Mouse (Mus musculus) urinary bladder, adult 2 months (tissue): ENCODE results near the gene Gemin6. TPM values are rescaled to one million over a fixed set of nuclear protein-coding genes. Genes with fewer than 3 reads are reported as not detected.
"Not testable (repeated sequence)": the region's sequence is repeated elsewhere in the genome, so short reads cannot be mapped to it uniquely, and the experiment has no call there.

Source experiments
- DNase-seq: peaks from one replicate; pipeline ENCODE4 v3.0.0; 2022; ENCODE audit warnings: low spot score
- polyA plus RNA-seq: library from polyadenylated mRNA; depleted of rRNA; stranded (reverse); fragments of >200 nt; gene quantifications from 2 replicates; pipeline ENCODE4 v1.2.3, GENCODE M21; 2012; rRNA removed

Gemin6 gene
- polyA plus RNA-seq, 1 experiment: 8.9 TPM

DNA sequence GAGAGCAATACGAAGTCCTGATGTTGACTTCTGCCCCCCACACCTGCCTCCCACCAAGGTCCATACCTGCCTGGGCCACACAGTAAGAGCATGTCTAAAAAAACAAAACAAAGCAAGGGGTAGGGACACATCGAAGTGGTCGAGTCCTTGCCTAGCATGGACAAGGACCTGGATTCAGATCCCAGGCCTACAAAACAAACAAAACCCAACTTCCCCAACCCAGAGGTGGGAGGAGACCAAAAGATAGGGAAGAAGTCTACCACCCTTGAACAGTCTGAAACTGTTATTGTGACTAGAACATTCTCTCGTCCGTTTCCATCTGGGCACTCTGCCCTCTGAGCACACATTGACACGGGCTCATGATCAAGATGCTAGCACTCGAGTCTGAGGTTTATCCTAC, 10.1 kb downstream of the Gemin6 start:
- no peak for DNase-seq

DNA sequence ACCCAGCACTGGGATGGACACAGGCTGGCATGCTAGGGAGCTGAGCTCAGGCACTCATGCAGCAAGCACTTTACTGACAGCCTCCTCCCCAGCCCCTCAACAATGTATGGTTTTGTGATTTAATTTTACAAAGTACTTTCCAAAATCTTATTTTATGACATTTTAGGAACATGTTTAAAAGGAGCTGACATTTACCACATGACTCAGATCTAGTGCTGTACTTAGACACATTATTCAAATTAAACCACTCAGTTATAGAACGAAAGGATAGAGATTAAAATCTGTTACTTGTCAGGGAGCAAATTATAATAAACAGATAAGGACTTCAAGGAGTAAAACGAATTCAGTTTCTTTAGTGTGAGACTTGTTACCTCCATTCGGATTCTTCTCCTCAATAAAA, 11.2 kb downstream of the Gemin6 start:
- DNase-seq: no peak

DNA sequence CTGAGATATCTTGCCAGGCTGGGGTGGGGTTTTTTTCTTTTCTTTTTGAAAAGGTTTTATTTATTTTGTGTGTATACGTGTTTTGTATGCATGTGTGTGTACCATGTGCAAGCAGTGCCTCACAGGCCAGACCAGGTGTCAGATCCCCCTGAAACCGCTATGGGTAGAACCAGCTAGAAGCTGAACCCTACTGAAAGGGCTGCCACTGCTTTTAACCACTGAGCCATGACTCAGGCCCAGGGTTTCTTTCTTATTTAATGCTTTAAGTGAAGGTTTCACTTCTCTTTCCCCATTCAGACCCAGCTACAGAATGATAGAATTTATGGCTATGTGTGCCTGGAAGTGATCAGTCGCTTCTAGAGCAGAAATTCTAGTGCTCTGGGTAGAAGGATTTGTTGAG, 12.6 kb downstream of the Gemin6 start:
- no peak for DNase-seq

DNA sequence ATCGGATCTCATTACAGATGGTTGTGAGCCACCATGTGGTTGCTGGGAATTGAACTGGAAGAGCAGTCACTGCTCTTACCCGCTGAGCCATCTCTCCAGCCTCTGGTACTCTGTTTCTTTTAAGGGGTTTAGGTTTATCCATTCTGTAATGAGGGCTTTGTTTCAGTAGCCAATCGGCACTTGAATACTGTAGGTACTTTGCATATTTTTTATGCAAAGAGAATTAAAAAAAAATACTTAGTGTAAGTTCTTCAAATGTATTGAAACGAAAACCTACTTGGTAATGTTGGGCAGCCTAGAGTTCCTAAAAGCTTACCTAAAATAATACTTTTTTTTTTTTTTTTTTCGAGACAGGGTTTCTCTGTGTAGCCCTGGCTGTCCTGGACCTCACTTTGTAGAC, 13.2 kb downstream of the Gemin6 start:
- no peak for DNase-seq

DNA sequence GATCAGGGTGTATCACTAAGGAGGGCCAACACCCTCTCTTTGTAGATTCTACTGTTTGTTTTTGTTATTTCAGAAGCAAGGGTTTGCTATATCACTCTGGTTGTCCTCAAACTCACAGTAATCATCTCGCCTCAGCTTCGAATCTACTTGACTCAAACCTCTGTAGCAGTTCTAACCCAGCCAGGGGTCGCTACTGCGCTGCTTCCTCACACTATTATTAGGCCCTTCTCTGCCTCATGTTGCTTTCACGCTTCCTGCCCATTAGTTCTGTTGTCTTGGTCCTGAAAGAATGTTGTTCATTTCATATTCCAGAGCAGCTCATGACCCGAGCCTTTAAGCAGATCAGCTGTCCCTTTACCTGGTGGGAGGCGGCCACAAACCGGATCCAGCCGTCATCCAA, 17.4 kb downstream of the Gemin6 start:
- DNase-seq: no peak

DNA sequence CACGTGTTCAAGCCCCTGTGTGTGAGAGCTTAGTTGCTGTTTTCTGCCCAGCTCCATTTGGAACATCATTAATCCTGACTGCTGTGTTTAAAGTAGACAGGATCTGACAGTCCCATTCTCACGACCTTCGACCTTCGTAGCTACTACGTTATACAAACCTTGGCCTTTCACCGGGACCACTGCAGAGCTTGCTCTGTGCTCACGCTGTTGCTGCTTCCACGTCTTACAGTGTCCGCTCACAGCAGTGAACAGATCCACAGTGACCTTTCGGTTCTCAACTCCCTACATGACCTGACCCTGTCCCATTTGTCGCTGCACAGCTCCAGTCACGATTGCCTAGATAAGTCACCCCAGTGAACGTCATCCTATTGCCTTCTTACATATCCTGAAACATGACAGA, 18.9 kb downstream of the Gemin6 start:
- DNase-seq: no peak

DNA sequence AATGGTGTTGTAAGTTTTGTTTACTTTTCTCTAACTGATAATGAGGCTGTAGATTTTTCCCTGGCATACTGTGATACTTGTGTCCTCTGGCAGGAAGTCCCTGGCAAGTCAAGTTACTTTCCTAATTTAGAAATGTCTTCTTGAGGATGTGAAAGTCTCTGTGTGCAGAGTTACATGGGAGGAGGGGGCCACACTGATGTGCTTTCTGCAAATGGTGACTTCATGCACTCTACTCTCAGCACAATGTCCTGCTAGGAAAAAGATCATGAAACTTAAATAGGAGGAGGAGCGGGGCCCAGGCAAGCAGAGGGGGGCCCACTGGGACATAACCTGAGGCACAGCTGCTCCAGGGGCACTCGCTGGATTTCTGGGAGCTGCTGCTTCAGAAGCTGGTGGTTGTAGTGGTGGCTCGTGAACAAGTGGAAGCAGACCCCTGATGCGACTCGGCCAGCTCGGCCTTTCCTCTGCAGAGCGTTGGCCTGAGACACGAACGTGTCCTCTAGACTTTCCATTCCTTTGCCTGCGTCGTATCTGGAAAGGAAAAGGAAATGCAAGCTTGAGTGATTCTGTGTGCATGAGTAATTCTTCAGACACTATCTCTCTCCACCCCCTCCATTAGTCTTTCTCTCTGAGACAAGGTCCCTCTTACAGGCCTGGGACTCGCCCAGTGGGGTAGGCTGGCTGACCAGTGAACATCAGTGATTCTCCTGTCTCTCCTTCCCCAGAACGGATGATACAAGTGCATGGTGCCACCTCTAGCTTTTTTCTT, 28.7 kb downstream of the Gemin6 start:
- no peak for DNase-seq

DNA sequence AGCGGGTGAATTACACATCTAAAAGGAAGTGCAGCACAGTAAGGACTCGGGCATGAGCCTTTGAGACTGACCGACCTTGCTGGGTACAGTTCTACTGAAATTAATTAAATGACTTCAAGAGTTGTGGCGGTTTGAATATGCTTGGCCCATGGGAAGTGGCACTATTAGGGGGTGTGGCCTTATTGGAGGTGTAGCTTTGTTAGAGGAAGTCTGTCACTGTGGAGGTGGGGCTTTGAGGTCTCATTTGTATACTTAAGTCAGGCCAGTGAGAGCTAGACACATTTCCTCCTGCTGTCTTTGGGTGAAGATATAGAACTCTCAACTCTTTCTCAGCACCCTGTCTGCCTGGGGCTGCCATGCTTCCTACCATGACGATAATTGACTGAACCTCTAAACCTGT, 30.2 kb downstream of the Gemin6 start:
- DNase-seq: no peak

DNA sequence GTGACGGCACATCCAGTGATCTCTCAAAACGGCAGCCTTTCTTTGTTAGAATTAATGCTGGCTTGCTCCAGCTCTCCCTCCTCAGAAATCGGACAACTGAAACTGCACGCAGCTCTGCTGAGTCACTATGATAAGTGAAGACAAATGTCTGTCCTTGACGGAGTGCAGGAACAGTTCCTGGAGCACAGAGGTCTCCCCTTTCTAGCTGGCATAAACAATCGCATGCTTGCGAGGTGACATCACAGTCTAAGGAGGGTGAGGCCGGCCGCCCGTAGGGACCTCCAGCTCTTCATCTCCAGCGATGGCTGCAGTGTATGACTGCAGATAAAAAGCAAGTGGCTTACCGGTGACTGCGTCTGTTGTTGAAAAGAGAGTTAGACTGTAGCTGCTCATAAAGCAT, 31.0 kb downstream of the Gemin6 start:
- peak; percentile 31 for DNase-seq

DNA sequence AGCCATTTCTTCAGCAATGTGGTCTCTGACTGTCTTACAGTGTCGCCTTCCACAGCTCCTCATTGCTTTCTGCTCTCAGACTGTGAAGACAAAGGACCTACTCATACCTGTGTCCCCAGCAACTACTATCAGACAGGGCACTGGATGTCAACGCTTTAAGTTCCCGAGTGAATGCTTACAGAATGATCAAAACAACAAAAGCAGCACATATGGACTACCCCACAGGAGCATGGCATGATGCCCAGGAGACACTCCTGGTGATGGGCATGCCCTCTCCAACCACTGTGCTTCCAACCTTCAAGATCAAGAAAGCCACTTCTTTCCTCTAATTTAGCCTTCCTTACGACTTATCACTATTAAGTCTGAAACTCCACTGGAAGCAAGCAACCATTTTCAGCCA, 42.8 kb downstream of the Gemin6 start:
- DNase-seq: no peak

DNA sequence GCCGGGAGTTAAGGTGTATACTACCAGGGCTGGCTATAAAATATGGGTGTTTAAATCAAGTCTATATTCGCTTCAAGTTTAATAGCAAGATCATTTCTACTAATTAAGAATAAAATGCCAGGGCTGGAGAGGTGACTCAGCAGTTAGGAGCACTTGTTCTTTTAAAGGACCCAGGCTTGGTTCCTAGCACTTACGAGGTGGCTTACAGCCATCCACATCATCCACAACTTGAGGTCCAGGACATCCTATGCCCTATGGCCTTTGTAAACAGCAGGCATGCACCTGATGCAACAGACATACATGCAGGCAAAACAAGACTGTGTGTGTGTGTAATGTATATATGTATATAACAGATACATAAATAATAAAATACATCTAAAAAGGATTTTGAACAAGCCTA, 43.9 kb downstream of the Gemin6 start:
- DNase-seq: no peak

DNA sequence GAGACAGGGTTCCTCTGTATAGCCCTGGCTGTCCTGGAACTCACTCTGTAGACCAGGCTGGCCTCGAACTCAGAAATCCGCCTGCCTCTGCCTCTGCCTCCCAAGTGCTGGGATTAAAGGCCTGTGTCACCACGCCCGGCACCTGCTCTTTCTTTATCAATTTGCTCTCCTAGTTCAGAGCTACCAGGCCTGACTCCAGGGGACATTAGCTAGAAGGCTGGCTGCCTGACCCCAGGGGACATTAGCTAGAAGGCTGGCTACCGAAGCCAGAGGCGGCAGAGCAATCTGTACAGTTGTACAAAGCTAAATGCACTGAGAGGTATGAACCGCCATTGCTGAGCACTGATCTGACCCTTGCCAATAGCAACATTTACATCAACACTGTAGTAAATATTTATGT, 46.4 kb downstream of the Gemin6 start:
- DNase-seq: not testable (repeated sequence)

Other genes with a start within 250 kb of the Gemin6 start
- gene Hnrnpll, start 162.1 kb upstream of the Gemin6 start, polyA plus RNA-seq: 34.7 and 39.7 TPM in 2 replicates
- gene Galm, start 97.0 kb upstream of the Gemin6 start, polyA plus RNA-seq: 10.7 and 12.7 TPM in 2 replicates
- gene Srsf7, start 17.1 kb upstream of the Gemin6 start, polyA plus RNA-seq: 133 and 176 TPM in 2 replicates
- gene Ttc39d, start 17.0 kb upstream of the Gemin6 start, polyA plus RNA-seq: 0.09 TPM in 1 of 2 replicates, not detected in the other
- gene Morn2, start 65.8 kb downstream of the Gemin6 start, polyA plus RNA-seq: 11.8 and 15.0 TPM in 2 replicates
- 17.6 and 20.4 TPM in 2 replicates for gene Dhx57, start 66.0 kb downstream of the Gemin6 start, polyA plus RNA-seq
- 0.35 and 0.72 TPM in 2 replicates for gene Arhgef33, start 83.0 kb downstream of the Gemin6 start, polyA plus RNA-seq
- gene Gm10190, start 149.1 kb downstream of the Gemin6 start, polyA plus RNA-seq: not detected in 2 replicates